Mouse (Mus musculus): ENCODE results near the gene Serpinb2.

DNA sequence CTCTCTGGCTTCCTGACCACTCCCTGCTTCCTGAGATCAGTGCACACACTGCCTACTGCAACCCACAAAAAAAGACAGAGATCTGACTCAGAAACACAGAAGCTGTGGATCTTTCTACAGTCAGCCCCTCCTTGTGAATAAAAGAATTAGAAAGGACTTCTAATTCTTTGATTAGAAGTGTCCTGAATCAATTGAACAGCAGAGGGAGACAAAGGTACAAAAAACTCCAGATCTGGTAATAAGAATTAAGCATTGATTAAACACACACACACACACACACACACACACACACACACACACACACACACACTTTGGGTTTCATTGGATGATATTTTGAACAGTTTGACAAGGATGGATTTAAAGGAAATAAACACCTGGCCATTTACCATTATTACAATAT lies 54.4 kb downstream of the Serpinb2 start:
- no peak for TF ChIP-seq POLR2A (IDR thresholded peaks at IDR 0.05; ENCODE audit: low read depth, low read length)
- TF ChIP-seq CTCF (conservative IDR thresholded peaks at IDR 0.05; ENCODE audit: insufficient read depth, insufficient read length, low read depth, low read length), result no peak

All from kidney, adult 2 months (tissue).